Mouse (Mus musculus) lung, adult 2 months (tissue): ENCODE measurements around the gene Atp8a2. TPM values are rescaled to one million over a fixed set of nuclear protein-coding genes. Genes with fewer than 3 reads are reported as not detected.

Experiments
- DNase-seq: peaks from one replicate; pipeline ENCODE4 v3.0.0; 2022
- H3K4me1 ChIP-seq: fragments of 200-500 bp; 2 replicates; pipeline ENCODE4 v1.6.1; 2011; ENCODE audit warnings: low read length; ENCODE audit not compliant: control insufficient read depth, insufficient read depth
- H3K4me3 ChIP-seq: fragments of 200-500 bp; replicated peaks from 2 replicates; pipeline ENCODE3; 2011; ENCODE audit warnings: low read depth, mild to moderate bottlenecking, control low read depth, low read length; ENCODE audit errors: extremely low read depth
- CTCF ChIP-seq: fragments of 200-500 bp; IDR thresholded peaks from 2 replicates; pipeline ENCODE4 v1.5.1; 2011; ENCODE audit warnings: mild to moderate bottlenecking, low read length, control low read depth; ENCODE audit not compliant: insufficient read depth
- POLR2A ChIP-seq: fragments of 200-500 bp; IDR thresholded peaks from 2 replicates; pipeline ENCODE4 v1.6.1; 2011; ENCODE audit warnings: low read depth, mild to moderate bottlenecking, control low read depth, low read length, borderline replicate concordance; ENCODE audit errors: extremely low read depth
- WGBS: fragments of 180-500 bp; shearing (Covaris S2); methylation state at CpG from one replicate; pipeline ENCODE4 v1.1.7; 2018; 5-methylcytosine and 5-hydroxymethylcytosine counted together
- polyA plus RNA-seq: library from polyadenylated mRNA; depleted of rRNA; stranded (reverse); fragments of >200 nt; gene quantifications from 2 replicates; pipeline ENCODE4 v1.2.3, GENCODE M21; 2012

Atp8a2 gene
- polyA plus RNA-seq, 1 experiment = 0.98 TPM

- no peak for TF ChIP-seq POLR2A
- no peak for TF ChIP-seq CTCF
- DNase-seq = no peak
- WGBS = 61% methylated on average over 5 of the region's 5 CpGs
- Histone ChIP-seq H3K4me3 (no peak overlapping the region), H3K4me1 (no peaks in the 10 kb centered on the region)
Observed at GRCm38 (mm10) chr14:59633295-59633898, 563.6 kb downstream of the Atp8a2 start.

- TF ChIP-seq POLR2A = no peak
- Histone ChIP-seq H3K4me1 (no peaks in the 10 kb centered on the region), H3K4me3 (no peak overlapping the region)
- 90% methylated on average over 6 of the region's 6 CpGs for WGBS
- DNase-seq = no peak
Observed at GRCm38 (mm10) chr14:59632067-59632466, 564.9 kb downstream of the Atp8a2 start.

- TF ChIP-seq CTCF = no peak
- no peak for TF ChIP-seq POLR2A
- no peak overlapping the region for H3K4me3 ChIP-seq
- H3K4me1 ChIP-seq = no peaks in the 10 kb centered on the region; the same call in 1 of the 2 replicates
- WGBS = 83% methylated on average over 9 of the region's 9 CpGs
- no peak for DNase-seq
Observed at GRCm38 (mm10) chr14:59630096-59630495, 566.9 kb downstream of the Atp8a2 start.

GRCm38 (mm10) chr14:59629308-59629707, 567.7 kb downstream of the Atp8a2 start:
- TF ChIP-seq CTCF (no peak), POLR2A (no peak)
- no peaks in the 10 kb centered on the region; the same call in 1 of the 2 replicates for H3K4me1 ChIP-seq
- DNase-seq = no peak
- 84% methylated on average over 15 of the region's 15 CpGs for WGBS
- no peak overlapping the region for H3K4me3 ChIP-seq

GRCm38 (mm10) chr14:59627823-59628222, 569.2 kb downstream of the Atp8a2 start:
- DNase-seq = no peak
- WGBS = 59% methylated on average over 7 of the region's 7 CpGs
- Histone ChIP-seq H3K4me1 (no peaks in the 10 kb centered on the region; the same call in 1 of the 2 replicates), H3K4me3 (no peak overlapping the region)
- no peak for TF ChIP-seq CTCF
- TF ChIP-seq POLR2A = no peak

DNA sequence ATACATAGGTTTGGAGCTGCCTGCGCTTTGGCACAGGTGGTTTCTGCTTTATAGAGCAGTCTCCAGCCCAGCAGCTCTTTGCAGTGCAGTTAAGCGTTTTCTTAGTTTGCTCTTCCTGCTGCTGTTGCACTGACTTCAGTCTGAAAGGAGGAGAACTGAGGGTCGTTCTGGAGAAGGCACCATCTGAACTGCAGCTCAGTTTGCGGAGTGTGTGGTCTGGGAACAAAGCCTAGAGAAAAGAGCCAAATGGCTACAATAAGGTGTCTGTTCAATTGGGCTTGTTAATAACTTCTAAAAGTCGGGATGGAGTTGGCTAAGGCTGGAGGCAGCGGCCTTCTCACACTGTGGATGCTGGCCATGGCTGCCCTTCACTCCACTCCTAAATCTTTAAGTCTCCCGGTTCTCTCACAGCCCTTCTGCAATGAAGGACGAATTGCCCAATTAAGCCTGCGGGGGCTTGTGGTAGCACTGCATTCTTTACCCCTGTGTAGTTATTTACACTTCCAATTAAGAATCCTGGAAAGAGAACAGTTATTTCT, 569.8 kb downstream of the Atp8a2 start:
- DNase-seq = no peak
- 45% methylated on average over 9 of the region's 9 CpGs for WGBS
- Histone ChIP-seq H3K4me3 (no peak overlapping the region), H3K4me1 (no peaks in the 10 kb centered on the region; the same call in 1 of the 2 replicates)
- TF ChIP-seq POLR2A (no peak), CTCF (no peak)

DNA sequence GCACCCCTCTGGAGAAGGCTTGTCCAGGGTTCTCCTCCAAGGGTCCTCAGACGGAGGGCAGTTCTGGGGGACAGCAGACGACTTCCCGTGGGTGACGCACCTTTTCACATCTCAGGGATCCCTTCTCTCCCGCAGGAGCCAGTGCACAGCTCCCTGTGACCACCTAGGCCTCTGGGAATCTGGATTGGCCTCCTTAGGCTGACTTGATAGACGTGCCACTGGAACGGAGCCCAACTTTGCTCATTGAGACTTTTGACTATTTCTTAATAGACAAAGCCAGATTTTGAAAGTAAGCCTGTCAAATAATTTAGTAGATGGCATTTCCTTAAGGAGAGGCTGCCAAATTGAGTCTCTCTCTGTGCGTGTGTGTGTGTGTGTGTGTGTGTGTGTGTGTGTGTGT, 570.3 kb downstream of the Atp8a2 start:
- Histone ChIP-seq H3K4me3 (no peak overlapping the region), H3K4me1 (no peaks in the 10 kb centered on the region; the same call in 1 of the 2 replicates)
- WGBS = 38% methylated on average over 8 of the region's 8 CpGs
- DNase-seq = no peak
- no peak for TF ChIP-seq POLR2A
- TF ChIP-seq CTCF = no peak

GRCm38 (mm10) chr14:59625806-59626364, 571.1 kb downstream of the Atp8a2 start:
- Histone ChIP-seq H3K4me3 (peak overlapping the region; percentile 41), H3K4me1 (no peaks in the 10 kb centered on the region; the same call in 1 of the 2 replicates)
- WGBS = 2% methylated on average over 51 of the region's 51 CpGs
- DNase-seq = peak; percentile 11
- TF ChIP-seq POLR2A = no peak
- TF ChIP-seq CTCF = no peak

DNA sequence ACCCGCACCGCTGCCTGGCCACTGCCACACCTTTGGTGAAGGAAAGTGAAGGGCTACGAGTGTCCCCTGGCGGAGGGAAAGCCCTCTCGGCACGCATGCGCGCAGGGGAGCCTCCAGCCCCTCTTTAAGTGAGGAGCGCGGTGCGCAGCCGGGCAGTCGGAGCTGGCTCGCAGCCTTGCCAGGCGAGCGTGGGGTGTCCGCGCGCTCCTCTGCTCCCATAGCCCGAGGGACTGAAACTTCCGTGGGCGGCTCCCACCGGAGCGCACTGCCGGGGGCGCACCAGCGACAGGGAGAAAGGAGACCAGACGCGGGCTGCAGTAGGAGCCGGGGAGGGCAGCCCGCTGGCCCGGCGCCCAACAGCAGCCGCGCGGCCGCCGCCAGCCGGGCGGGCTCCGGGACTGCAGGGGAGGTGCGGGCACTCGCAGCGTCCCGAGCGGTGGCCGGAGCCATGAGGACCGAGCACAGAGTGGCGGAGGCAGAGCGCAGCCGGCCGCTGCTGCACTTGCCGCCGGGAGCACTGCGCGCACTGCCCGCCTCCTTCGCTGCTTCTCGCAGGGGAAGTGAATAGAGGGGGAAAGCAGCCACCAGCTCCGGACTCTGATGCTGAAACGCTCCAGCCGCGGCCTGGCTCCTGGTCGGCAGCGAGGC, 571.7 kb downstream of the Atp8a2 start, which contains the start of gene Shisa2:
TSS of gene Shisa2 (plus strand) at position 151 of the 648 bp plus-strand sequence.
- TF ChIP-seq CTCF = 0 out of 2 replicates have a peak, but pooled peaks have one; percentile 2
- no peak for TF ChIP-seq POLR2A
- H3K4me3 ChIP-seq = peak within 1 kb of the TSS; percentile 41
- DNase-seq = peak; percentile 47
- H3K4me1 ChIP-seq = no peaks in the 10 kb centered on the region; the same call in 1 of the 2 replicates
- under 1% methylated on average over 62 of the region's 65 CpGs for WGBS
